23 mouse cellular contexts compared by ENCODE assay signal in genomic region chr15:56580745-56581515, GRCm38 (mm10).
DNase-seq lines count a peak whose midpoint lies in the region; ATAC-seq and TF ChIP-seq lines count a peak whose summit lies in the region.
"Had no signal": no experiment of that assay in that cellular context is flagged by ENCODE, and none has a peak within 500 bp of the region (broad histone marks: within the 10 kb centered on the region; RNA-seq: fewer than 3 reads in every experiment).

No protein-coding gene starts in this region.

- no peak for TF ChIP-seq POLR2A in embryonic fibroblast, embryonic 13.5 days (IDR thresholded peaks at IDR 0.05; ENCODE audit: low read depth, low read length)

- no peak overlapping the region for H3K4me2 ChIP-seq in hindbrain, embryonic 15.5 days
- H3K4me2 ChIP-seq in hindbrain, embryonic 11.5 days (replicated peaks; ENCODE audit: low read depth, low read length), result no peak overlapping the region
- H3K4me2 ChIP-seq: embryonic facial prominence, embryonic 15.5 days; forebrain, embryonic 12.5 days; heart, embryonic 11.5 days; heart, embryonic 15.5 days had no signal

- no peaks in the 10 kb centered on the region for H3K27me3 ChIP-seq in hindbrain, embryonic 15.5 days
- H3K27me3 ChIP-seq in hindbrain, embryonic 11.5 days (ENCODE audit: control insufficient read depth, insufficient read depth, low read length), result no peaks in the 10 kb centered on the region
- H3K27me3 ChIP-seq: embryonic facial prominence, embryonic 15.5 days; forebrain, embryonic 12.5 days; heart, embryonic 15.5 days had no signal

- WGBS in hindbrain, embryonic 15.5 days, result 65% methylated on average over 3 of the region's 3 CpGs
- 68% methylated on average over 3 of the region's 3 CpGs for WGBS in hindbrain, embryonic 11.5 days

- H3K4me1 ChIP-seq in hindbrain, embryonic 15.5 days (replicated peaks), result no peaks in the 10 kb centered on the region
- H3K4me1 ChIP-seq in hindbrain, embryonic 11.5 days (replicated peaks; ENCODE audit: control insufficient read depth, insufficient read depth, low read length), result no peaks in the 10 kb centered on the region
- H3K4me1 ChIP-seq in embryonic fibroblast, embryonic 13.5 days (ENCODE audit: control insufficient read depth, insufficient read depth, low read length), result peaks cover 3% of the 10 kb centered on the region; the same call in 1 of the 2 replicates
- H3K4me1 ChIP-seq: embryonic facial prominence, embryonic 15.5 days; forebrain, embryonic 12.5 days; heart, embryonic 15.5 days had no signal

- no peaks in the 10 kb centered on the region for H3K9me3 ChIP-seq in hindbrain, embryonic 15.5 days
- H3K9me3 ChIP-seq in hindbrain, embryonic 11.5 days (ENCODE audit: control insufficient read depth, low read length), result no peaks in the 10 kb centered on the region
- H3K9me3 ChIP-seq: embryonic facial prominence, embryonic 15.5 days; forebrain, embryonic 12.5 days; G1E; heart, embryonic 15.5 days had no signal

- H3K4me3 ChIP-seq in hindbrain, embryonic 15.5 days, result no peak overlapping the region
- no peak overlapping the region for H3K4me3 ChIP-seq in hindbrain, embryonic 11.5 days (ENCODE audit: low read depth, low read length)
- H3K4me3 ChIP-seq in embryonic fibroblast, embryonic 13.5 days (ENCODE audit: insufficient read depth, low read length), result no peak overlapping the region
- H3K4me3 ChIP-seq: embryonic facial prominence, embryonic 15.5 days; forebrain, embryonic 12.5 days; heart, adult 2 months; heart, embryonic 15.5 days had no signal

- DNase-seq in hindbrain, embryonic 11.5 days (ENCODE audit: low spot score), result no peak
- DNase-seq in 3T3-L1 (ENCODE audit: low read depth, low spot score), result peak; percentile 75
- DNase-seq in NIH3T3 (ENCODE audit: low read depth), result peak; percentile 64
- no peak for DNase-seq in thymus, postnatal 14 days
- DNase-seq in thymus, postnatal 0 days (ENCODE audit: low spot score), result no peak
- DNase-seq in spleen, postnatal 10 days (ENCODE audit: low spot score in 2 of 2), result no peak
- DNase-seq: adrenal gland, postnatal 25 days; B cell, adult 2 months; cerebellum, adult 18-20 months; gastrocnemius, postnatal 14 days; heart, adult 2 months; heart, postnatal 14 days had no signal

- no peak overlapping the region for H3K27ac ChIP-seq in hindbrain, embryonic 15.5 days (replicated peaks)
- no peak overlapping the region for H3K27ac ChIP-seq in hindbrain, embryonic 11.5 days (ENCODE audit: low read depth, low read length)
- 0 out of 2 replicates have a peak overlapping the region, but pooled peaks have one; percentile 26 for H3K27ac ChIP-seq in embryonic fibroblast, embryonic 13.5 days (ENCODE audit: insufficient read depth, low read length)
- H3K27ac ChIP-seq: embryonic facial prominence, embryonic 15.5 days; forebrain, embryonic 12.5 days; heart, adult 2 months; heart, embryonic 15.5 days had no signal

- no peaks in the 10 kb centered on the region for H3K36me3 ChIP-seq in hindbrain, embryonic 15.5 days
- no peaks in the 10 kb centered on the region for H3K36me3 ChIP-seq in hindbrain, embryonic 11.5 days (ENCODE audit: control insufficient read depth, insufficient read depth, low read length)
- H3K36me3 ChIP-seq: embryonic facial prominence, embryonic 15.5 days; forebrain, embryonic 12.5 days; G1E; heart, embryonic 15.5 days had no signal

- TF ChIP-seq CTCF in embryonic fibroblast, embryonic 13.5 days (IDR thresholded peaks at IDR 0.05; ENCODE audit: borderline replicate concordance, insufficient read depth, low read length), result no peak

- 0 out of 2 replicates have a peak, but pooled peaks have one; percentile 19 for ATAC-seq in hindbrain, embryonic 15.5 days (ENCODE audit: low FRiP score, low read depth)
- no peak for ATAC-seq in hindbrain, embryonic 11.5 days (ENCODE audit: low FRiP score)
- ATAC-seq: activated CD4-positive, CD25-positive, alpha-beta regulatory T cell, adult 4 months; CD4-positive, CD25-positive, alpha-beta regulatory T cell, adult 4 months; forebrain, embryonic 16.5 days; intestine, embryonic 16.5 days had no signal

- H3K9ac ChIP-seq in hindbrain, embryonic 15.5 days, result no peak overlapping the region
- H3K9ac ChIP-seq in hindbrain, embryonic 11.5 days (ENCODE audit: low read depth, low read length), result no peak overlapping the region
- H3K9ac ChIP-seq: embryonic facial prominence, embryonic 15.5 days; forebrain, embryonic 12.5 days; heart, embryonic 15.5 days had no signal

Comparison
In these comparisons a context has a peak if more than half of its experiments do, and no peak if none do; other contexts are left out.
1. DNase-seq: peak in 3T3-L1 (single experiment) and NIH3T3 (single experiment); none in hindbrain, embryonic 11.5 days (single experiment), thymus, postnatal 14 days (single experiment), thymus, postnatal 0 days (single experiment) and spleen, postnatal 10 days (0 of 2).